Mouse (Mus musculus) testis, adult 2 months (tissue): ENCODE measurements around the gene Epx.

Source experiments
- CTCF ChIP-seq: fragments of 200-500 bp; IDR thresholded peaks from 2 replicates; pipeline ENCODE4 v1.5.1; 2012; ENCODE audit warnings: low read depth, mild to moderate bottlenecking, inconsistent platforms, low read length, moderate library complexity; ENCODE audit not compliant: control insufficient read depth, insufficient read depth, insufficient replicate concordance
- POLR2A ChIP-seq: fragments of 200-500 bp; IDR thresholded peaks from 2 replicates; pipeline ENCODE4 v1.6.1; 2012; ENCODE audit warnings: low read depth, mild to moderate bottlenecking, inconsistent platforms, low read length, moderate library complexity; ENCODE audit not compliant: control insufficient read depth

- TF ChIP-seq POLR2A (no peak), CTCF (no peak)
These were observed 20.8 kb downstream of the Epx start for GRCm38 (mm10) chr11:87854550-87854949.
